Mouse (Mus musculus): ENCODE measurements around the gene Map3k15. TPM values are rescaled to one million over a fixed set of nuclear protein-coding genes. Genes with fewer than 3 reads are reported as not detected.

The Map3k15 gene
- polyA plus RNA-seq, 1 experiment: 6.0 TPM

GRCm38 (mm10) chrX:159963925-159964324 is 24.3 kb upstream of the Map3k15 start:
- TF ChIP-seq POLR2A (IDR thresholded peaks at IDR 0.05; ENCODE audit: borderline replicate concordance, control insufficient read depth, low read depth, low read length): no peak
- TF ChIP-seq CTCF (IDR thresholded peaks at IDR 0.05; ENCODE audit: control insufficient read depth, insufficient read depth, low read length): no peak
- WGBS: 85% methylated on average over 9 of the region's 9 CpGs
- H3K4me1 ChIP-seq (ENCODE audit: control insufficient read depth, insufficient read depth, low read length): no peaks in the 10 kb centered on the region
- H3K4me3 ChIP-seq (replicated peaks; ENCODE audit: control insufficient read depth, low read depth, low read length): no peak overlapping the region
- no peak overlapping the region for H3K27ac ChIP-seq (ENCODE audit: control insufficient read depth, insufficient read depth, low read depth, low read length, poor library complexity)

GRCm38 (mm10) chrX:159969025-159969424 is 19.2 kb upstream of the Map3k15 start:
- no peaks in the 10 kb centered on the region for H3K4me1 ChIP-seq (ENCODE audit: control insufficient read depth, insufficient read depth, low read length)
- H3K4me3 ChIP-seq (replicated peaks; ENCODE audit: control insufficient read depth, low read depth, low read length): no peak overlapping the region
- no peak overlapping the region for H3K27ac ChIP-seq (ENCODE audit: control insufficient read depth, insufficient read depth, low read depth, low read length, poor library complexity)
- 78% methylated on average over 2 of the region's 2 CpGs for WGBS
- TF ChIP-seq CTCF (IDR thresholded peaks at IDR 0.05; ENCODE audit: control insufficient read depth, insufficient read depth, low read length) (no peak), POLR2A (IDR thresholded peaks at IDR 0.05; ENCODE audit: borderline replicate concordance, control insufficient read depth, low read depth, low read length) (no peak)

GRCm38 (mm10) chrX:159971091-159971779 is 17.0 kb upstream of the Map3k15 start:
- no peak overlapping the region for H3K27ac ChIP-seq (ENCODE audit: control insufficient read depth, insufficient read depth, low read depth, low read length, poor library complexity)
- 82% methylated on average over 3 of the region's 3 CpGs for WGBS
- TF ChIP-seq CTCF (IDR thresholded peaks at IDR 0.05; ENCODE audit: control insufficient read depth, insufficient read depth, low read length) (no peak), POLR2A (IDR thresholded peaks at IDR 0.05; ENCODE audit: borderline replicate concordance, control insufficient read depth, low read depth, low read length) (no peak)
- H3K4me1 ChIP-seq (ENCODE audit: control insufficient read depth, insufficient read depth, low read length): no peaks in the 10 kb centered on the region
- H3K4me3 ChIP-seq (replicated peaks; ENCODE audit: control insufficient read depth, low read depth, low read length): no peak overlapping the region

- TF ChIP-seq POLR2A (IDR thresholded peaks at IDR 0.05; ENCODE audit: borderline replicate concordance, control insufficient read depth, low read depth, low read length) (no peak), CTCF (IDR thresholded peaks at IDR 0.05; ENCODE audit: control insufficient read depth, insufficient read depth, low read length) (peak; percentile 51)
- no peaks in the 10 kb centered on the region for H3K4me1 ChIP-seq (ENCODE audit: control insufficient read depth, insufficient read depth, low read length)
- H3K4me3 ChIP-seq (replicated peaks; ENCODE audit: control insufficient read depth, low read depth, low read length): no peak overlapping the region
- 45% methylated on average over 5 of the region's 5 CpGs for WGBS
- H3K27ac ChIP-seq (ENCODE audit: control insufficient read depth, insufficient read depth, low read depth, low read length, poor library complexity): no peak overlapping the region
Measured at GRCm38 (mm10) chrX:159973730-159974129, 14.5 kb upstream of the Map3k15 start.

- no peak overlapping the region for H3K27ac ChIP-seq (ENCODE audit: control insufficient read depth, insufficient read depth, low read depth, low read length, poor library complexity)
- TF ChIP-seq POLR2A (IDR thresholded peaks at IDR 0.05; ENCODE audit: borderline replicate concordance, control insufficient read depth, low read depth, low read length) (no peak), CTCF (IDR thresholded peaks at IDR 0.05; ENCODE audit: control insufficient read depth, insufficient read depth, low read length) (no peak)
- 64% methylated on average over 3 of the region's 3 CpGs for WGBS
Measured at GRCm38 (mm10) chrX:159976243-159976642, 12.0 kb upstream of the Map3k15 start.

GRCm38 (mm10) chrX:159995808-159996207 is 7.6 kb downstream of the Map3k15 start:
- WGBS: 70% methylated on average over 6 of the region's 6 CpGs
- no peak for TF ChIP-seq POLR2A (IDR thresholded peaks at IDR 0.05; ENCODE audit: borderline replicate concordance, control insufficient read depth, low read depth, low read length)
- TF ChIP-seq CTCF (IDR thresholded peaks at IDR 0.05; ENCODE audit: control insufficient read depth, insufficient read depth, low read length): no peak
- Histone ChIP-seq H3K4me1 (ENCODE audit: control insufficient read depth, insufficient read depth, low read length) (no peaks in the 10 kb centered on the region; the same call in 1 of the 2 replicates), H3K4me3 (replicated peaks; ENCODE audit: control insufficient read depth, low read depth, low read length) (no peak overlapping the region), H3K27ac (ENCODE audit: control insufficient read depth, insufficient read depth, low read depth, low read length, poor library complexity) (no peak overlapping the region)

More at GRCm38 (mm10) chrX:159976243-159976642, 12.0 kb upstream of the Map3k15 start:
- no peaks in the 10 kb centered on the region; the same call in 1 of the 2 replicates for H3K4me1 ChIP-seq (ENCODE audit: control insufficient read depth, insufficient read depth, low read length)
- H3K4me3 ChIP-seq (replicated peaks; ENCODE audit: control insufficient read depth, low read depth, low read length): no peak overlapping the region

- TF ChIP-seq POLR2A (IDR thresholded peaks at IDR 0.05; ENCODE audit: borderline replicate concordance, control insufficient read depth, low read depth, low read length) (no peak), CTCF (IDR thresholded peaks at IDR 0.05; ENCODE audit: control insufficient read depth, insufficient read depth, low read length) (no peak)
- H3K4me1 ChIP-seq (ENCODE audit: control insufficient read depth, insufficient read depth, low read length): no peaks in the 10 kb centered on the region
- 83% methylated on average over 1 of the region's 1 CpGs for WGBS
- H3K27ac ChIP-seq (ENCODE audit: control insufficient read depth, insufficient read depth, low read depth, low read length, poor library complexity): no peak overlapping the region
- no peak overlapping the region for H3K4me3 ChIP-seq (replicated peaks; ENCODE audit: control insufficient read depth, low read depth, low read length)
Measured at GRCm38 (mm10) chrX:160053306-160053705, 65.1 kb downstream of the Map3k15 start.

- no peak overlapping the region for H3K27ac ChIP-seq (ENCODE audit: control insufficient read depth, insufficient read depth, low read depth, low read length, poor library complexity)
- WGBS: 84% methylated on average over 5 of the region's 5 CpGs
- TF ChIP-seq CTCF (IDR thresholded peaks at IDR 0.05; ENCODE audit: control insufficient read depth, insufficient read depth, low read length) (no peak), POLR2A (IDR thresholded peaks at IDR 0.05; ENCODE audit: borderline replicate concordance, control insufficient read depth, low read depth, low read length) (no peak)
- no peak overlapping the region for H3K4me3 ChIP-seq (replicated peaks; ENCODE audit: control insufficient read depth, low read depth, low read length)
- H3K4me1 ChIP-seq (ENCODE audit: control insufficient read depth, insufficient read depth, low read length): no peaks in the 10 kb centered on the region
Measured at GRCm38 (mm10) chrX:160054643-160055042, 66.4 kb downstream of the Map3k15 start.

All from bone marrow, adult 2 months (tissue).